Mouse (Mus musculus): Measurements from ENCODE around the gene Snf8. TPM values are rescaled to one million over a fixed set of nuclear protein-coding genes. Genes with fewer than 3 reads are reported as not detected.

Snf8 gene
- total and polyA plus RNA-seq, 3 experiments = 48.4 to 154 (median 62.3) TPM

DNA sequence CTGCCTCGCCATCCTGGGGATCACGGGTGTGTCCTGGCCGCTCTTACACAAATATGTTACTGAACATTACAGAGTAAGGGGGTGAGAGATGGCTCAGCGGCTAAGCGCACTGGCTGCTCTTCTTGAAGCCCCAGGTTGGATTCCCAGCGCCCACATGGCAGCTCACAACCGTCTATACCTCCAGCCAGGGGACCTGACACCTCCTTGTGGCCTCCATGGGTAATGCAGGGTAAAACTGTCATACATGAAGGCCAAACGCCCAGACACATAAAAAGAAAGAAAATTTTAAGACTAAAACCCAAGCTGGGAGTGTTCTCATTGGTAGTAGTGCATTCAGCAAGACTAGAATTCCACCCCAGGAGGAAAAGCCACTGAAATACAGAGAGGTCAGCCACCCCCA lies 40.5 kb upstream of the Snf8 start:
- TF ChIP-seq TAL1 (conservative IDR thresholded peaks at IDR 0.05; ENCODE audit: low read depth, low read length) (no peak), CTCF (IDR thresholded peaks at IDR 0.05; ENCODE audit: low read depth, low read length) (no peak), GATA2 (IDR thresholded peaks at IDR 0.05; ENCODE audit: borderline replicate concordance, low read depth, low read length) (no peak), POLR2AphosphoS5 (IDR thresholded peaks at IDR 0.05; ENCODE audit: insufficient replicate concordance, low read depth, low read length) (no peak), GATA1 (IDR thresholded peaks at IDR 0.05; ENCODE audit: borderline replicate concordance, low read length) (no peak)
- Histone ChIP-seq H3K4me1 (ENCODE audit: insufficient read depth, low read depth, low read length) (peaks cover 84% of the 10 kb centered on the region), H3K4me3 (ENCODE audit: low read depth, low read length) (peak overlapping the region; percentile 37; the same call in 1 of the 2 replicates), H3K9me3 (replicated peaks) (peaks cover 15% of the 10 kb centered on the region), H3K27me3 (ENCODE audit: insufficient read depth, low read length) (no peaks in the 10 kb centered on the region), H3K36me3 (replicated peaks) (peaks cover 89% of the 10 kb centered on the region)
- no peak for DNase-seq (ENCODE audit: low spot score)
- ATAC-seq (ENCODE audit: extremely low read depth, insufficient number of reproducible peaks, low FRiP score, poor library complexity, severe bottlenecking) = no peak

DNA sequence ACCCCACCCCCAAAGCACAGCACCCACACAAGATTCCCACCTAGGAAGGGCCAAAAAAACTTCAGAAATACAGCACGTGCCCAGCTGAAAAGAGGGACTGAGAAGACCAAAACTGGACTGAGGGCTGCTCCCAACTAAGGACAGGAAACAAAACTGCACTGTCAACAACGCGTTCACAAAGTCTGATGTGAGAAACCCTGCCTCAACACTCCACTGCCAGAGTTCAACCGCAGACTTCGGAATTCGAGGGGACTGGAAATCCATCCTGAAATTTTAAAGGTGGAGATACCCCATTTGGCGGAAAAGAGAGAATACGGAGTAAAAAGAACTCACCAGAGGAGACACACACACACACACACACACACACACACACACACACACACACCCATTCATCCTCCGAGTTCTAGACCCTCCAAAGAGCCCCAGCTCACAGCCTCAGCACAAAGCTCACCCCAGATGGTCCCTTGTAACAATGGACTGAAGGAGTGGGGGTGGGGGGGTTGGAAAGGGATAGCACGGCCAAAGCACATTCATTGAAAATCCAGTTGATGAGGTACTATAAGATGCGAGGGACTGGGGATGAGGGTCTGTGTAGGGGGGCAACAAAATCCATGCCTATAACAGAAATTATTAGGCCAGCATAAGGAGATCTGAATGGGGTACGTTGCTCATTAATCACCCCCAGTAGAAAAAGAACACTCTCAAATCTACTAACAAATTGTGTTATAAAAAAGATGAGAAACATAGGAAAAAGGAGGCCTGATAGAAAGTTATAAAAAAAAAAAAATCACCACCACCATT lies 31.4 kb upstream of the Snf8 start:
- DNase-seq (ENCODE audit: low spot score) (no peak), ATAC-seq (ENCODE audit: extremely low read depth, insufficient number of reproducible peaks, low FRiP score, poor library complexity, severe bottlenecking) (no peak)
- Histone ChIP-seq H3K27me3 (ENCODE audit: insufficient read depth, low read length) (no peaks in the 10 kb centered on the region), H3K9me3 (replicated peaks) (no peaks in the 10 kb centered on the region), H3K36me3 (replicated peaks) (peaks cover 29% of the 10 kb centered on the region), H3K4me3 (ENCODE audit: low read depth, low read length) (peak overlapping the region; percentile 83), H3K4me1 (ENCODE audit: insufficient read depth, low read depth, low read length) (peaks cover 66% of the 10 kb centered on the region)
- no peak for TF ChIP-seq POLR2AphosphoS5 (IDR thresholded peaks at IDR 0.05; ENCODE audit: insufficient replicate concordance, low read depth, low read length)
- TF ChIP-seq TAL1 (conservative IDR thresholded peaks at IDR 0.05; ENCODE audit: low read depth, low read length) = no peak
- TF ChIP-seq GATA1 (IDR thresholded peaks at IDR 0.05; ENCODE audit: borderline replicate concordance, low read length) = no peak
- TF ChIP-seq GATA2 (IDR thresholded peaks at IDR 0.05; ENCODE audit: borderline replicate concordance, low read depth, low read length) = no peak
- TF ChIP-seq CTCF (IDR thresholded peaks at IDR 0.05; ENCODE audit: low read depth, low read length) = no peak

DNA sequence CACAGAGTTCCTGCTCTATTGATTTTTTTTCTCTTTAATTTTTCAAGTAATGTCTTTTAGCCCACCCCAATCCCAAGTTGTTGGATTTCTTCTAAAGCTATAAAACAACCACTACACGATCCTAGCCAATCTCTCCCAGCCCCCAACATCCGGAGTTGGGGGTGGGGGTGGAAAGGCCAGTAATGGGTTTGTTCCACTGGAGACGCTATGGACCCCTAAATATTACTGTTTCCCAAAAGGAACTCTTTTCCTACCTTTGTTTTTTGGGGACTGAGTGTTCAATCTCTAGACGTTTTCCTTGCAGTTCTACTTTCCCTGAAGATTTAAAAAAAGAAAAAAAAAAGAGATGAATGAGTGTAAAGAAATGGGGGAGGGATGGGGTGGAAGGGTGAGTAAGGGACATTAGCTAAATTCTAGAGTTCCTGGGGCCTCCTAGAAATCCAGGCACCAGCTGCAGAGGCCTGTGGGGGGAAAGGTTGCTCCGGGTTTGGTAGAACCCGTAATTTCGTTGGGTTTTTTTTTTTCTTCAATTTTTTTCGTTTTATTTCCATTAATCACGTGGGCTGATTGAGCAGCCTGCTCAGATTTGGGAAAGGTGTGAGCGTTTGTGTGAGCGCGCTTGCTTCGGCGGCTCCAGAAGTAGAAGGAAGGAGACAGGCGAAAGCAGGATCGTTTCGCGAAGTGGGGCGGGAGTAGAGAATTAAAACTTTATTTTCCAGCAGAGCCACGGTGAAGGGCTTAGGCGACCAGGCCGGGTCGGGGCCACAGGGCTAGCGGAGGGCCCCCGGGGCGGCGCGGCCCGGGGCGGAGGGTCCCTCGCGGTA lies 30.5 kb upstream of the Snf8 start:
- ATAC-seq (ENCODE audit: extremely low read depth, insufficient number of reproducible peaks, low FRiP score, poor library complexity, severe bottlenecking) (no peak), DNase-seq (ENCODE audit: low spot score) (no peak)
- no peaks in the 10 kb centered on the region for H3K9me3 ChIP-seq (replicated peaks)
- peaks cover 63% of the 10 kb centered on the region for H3K4me1 ChIP-seq (ENCODE audit: insufficient read depth, low read depth, low read length)
- H3K4me3 ChIP-seq (ENCODE audit: low read depth, low read length) = peak overlapping the region; percentile 83
- no peaks in the 10 kb centered on the region for H3K27me3 ChIP-seq (ENCODE audit: insufficient read depth, low read length)
- TF ChIP-seq POLR2AphosphoS5 (IDR thresholded peaks at IDR 0.05; ENCODE audit: insufficient replicate concordance, low read depth, low read length) (no peak), TAL1 (conservative IDR thresholded peaks at IDR 0.05; ENCODE audit: low read depth, low read length) (no peak), GATA1 (IDR thresholded peaks at IDR 0.05; ENCODE audit: borderline replicate concordance, low read length) (no peak), GATA2 (IDR thresholded peaks at IDR 0.05; ENCODE audit: borderline replicate concordance, low read depth, low read length) (no peak), CTCF (IDR thresholded peaks at IDR 0.05; ENCODE audit: low read depth, low read length) (no peak)
- peaks cover 23% of the 10 kb centered on the region for H3K36me3 ChIP-seq (replicated peaks)

DNA sequence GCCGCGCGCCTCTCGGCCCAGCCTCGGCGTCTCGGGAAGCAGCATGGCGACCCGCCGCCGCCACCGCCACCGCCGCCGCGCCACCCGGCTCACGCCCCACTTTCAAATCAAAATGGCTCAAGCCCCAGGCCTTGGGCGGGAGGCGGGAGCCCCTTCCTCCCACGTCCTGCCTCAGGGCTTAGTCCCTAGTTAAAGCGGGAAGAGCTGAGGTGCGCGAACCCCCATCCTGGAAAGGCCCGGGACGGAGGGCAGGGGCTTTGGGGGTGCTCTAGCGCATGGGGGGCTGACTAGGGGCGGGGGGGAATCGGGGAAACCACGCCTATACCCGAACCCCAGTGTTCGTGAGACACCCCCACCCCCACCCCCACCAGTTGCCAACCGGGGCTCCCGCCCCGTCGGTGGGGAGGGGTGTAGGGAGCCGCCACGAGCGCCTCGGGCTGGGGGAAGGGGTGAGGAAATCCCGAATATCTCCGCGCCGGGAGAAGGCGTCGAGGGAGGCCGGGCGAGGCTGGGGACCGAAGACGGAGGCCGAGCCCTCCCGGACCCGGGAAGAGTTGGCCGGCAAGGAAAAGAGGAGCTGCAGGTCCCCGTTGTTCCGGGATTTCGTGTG lies 29.8 kb upstream of the Snf8 start:
- no peaks in the 10 kb centered on the region for H3K9me3 ChIP-seq (replicated peaks)
- DNase-seq (ENCODE audit: low spot score) = peak; percentile 76
- H3K4me1 ChIP-seq (ENCODE audit: insufficient read depth, low read depth, low read length) = peaks cover 56% of the 10 kb centered on the region
- H3K27me3 ChIP-seq (ENCODE audit: insufficient read depth, low read length) = no peaks in the 10 kb centered on the region
- TF ChIP-seq GATA2 (IDR thresholded peaks at IDR 0.05; ENCODE audit: borderline replicate concordance, low read depth, low read length) = no peak
- no peak for TF ChIP-seq POLR2AphosphoS5 (IDR thresholded peaks at IDR 0.05; ENCODE audit: insufficient replicate concordance, low read depth, low read length)
- TF ChIP-seq GATA1 (IDR thresholded peaks at IDR 0.05; ENCODE audit: borderline replicate concordance, low read length) = no peak
- TF ChIP-seq TAL1 (conservative IDR thresholded peaks at IDR 0.05; ENCODE audit: low read depth, low read length) = no peak
- TF ChIP-seq CTCF (IDR thresholded peaks at IDR 0.05; ENCODE audit: low read depth, low read length) = no peak
- H3K4me3 ChIP-seq (ENCODE audit: low read depth, low read length) = peak overlapping the region; percentile 83
- ATAC-seq (ENCODE audit: extremely low read depth, insufficient number of reproducible peaks, low FRiP score, poor library complexity, severe bottlenecking) = peak; percentile 2; the same call in 1 of the 2 replicates
- H3K36me3 ChIP-seq (replicated peaks) = peaks cover 18% of the 10 kb centered on the region

DNA sequence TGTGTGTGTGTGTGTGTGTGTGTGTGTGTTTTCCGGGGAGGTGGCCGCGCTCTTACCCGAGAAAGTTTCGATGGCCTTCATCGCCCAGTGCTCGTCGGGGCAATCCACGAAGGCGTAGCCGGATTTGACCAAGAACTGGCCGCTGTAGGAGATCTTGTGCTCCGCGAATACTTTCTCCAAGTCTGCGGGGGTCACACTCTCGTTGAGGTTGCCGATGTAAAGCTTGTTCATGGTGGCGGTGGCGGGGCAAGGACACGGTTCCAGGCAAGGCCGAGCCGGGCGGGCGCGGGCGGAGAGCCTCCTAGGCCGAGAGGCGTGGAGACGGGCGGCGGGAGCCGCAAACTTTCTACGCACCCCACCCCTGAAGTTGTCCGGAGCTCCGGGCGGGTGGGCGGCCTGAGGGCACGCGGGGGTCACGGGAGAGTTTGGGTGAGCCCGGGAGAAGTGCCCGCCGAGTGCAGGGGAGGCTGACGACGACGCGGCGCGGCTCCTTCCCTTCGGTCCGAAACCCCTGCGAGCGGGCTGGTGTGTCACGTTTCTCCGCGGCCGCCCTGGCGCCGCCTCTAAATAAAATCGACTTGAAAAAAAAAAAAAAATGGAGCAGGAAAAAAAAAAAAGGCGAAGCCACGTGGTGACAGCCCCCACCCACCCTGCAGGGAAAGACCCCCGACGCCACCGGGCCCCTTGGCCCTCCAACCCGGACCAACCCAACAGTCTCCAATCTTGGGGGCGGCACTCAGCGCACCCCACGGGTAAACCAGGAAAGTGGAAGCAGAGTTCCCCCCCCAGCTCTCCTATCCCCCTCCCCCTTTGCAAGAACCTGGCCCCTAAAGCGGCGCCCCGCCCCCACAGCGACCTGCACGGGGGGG lies 29.0 kb upstream of the Snf8 start, which contains the start of gene Igf2bp1:
Gene Igf2bp1 (minus strand): TSS at position 538 of the 869 bp plus-strand sequence.
- H3K4me1 ChIP-seq (ENCODE audit: insufficient read depth, low read depth, low read length) = peaks cover 52% of the 10 kb centered on the region
- DNase-seq (ENCODE audit: low spot score) (peak; percentile 75), ATAC-seq (ENCODE audit: extremely low read depth, insufficient number of reproducible peaks, low FRiP score, poor library complexity, severe bottlenecking) (no peak; the same call in 1 of the 2 replicates)
- H3K36me3 ChIP-seq (replicated peaks) = peaks cover 15% of the 10 kb centered on the region
- H3K27me3 ChIP-seq (ENCODE audit: insufficient read depth, low read length) = no peaks in the 10 kb centered on the region
- H3K4me3 ChIP-seq (ENCODE audit: low read depth, low read length) = peak within 1 kb of the TSS; percentile 83
- no peak for TF ChIP-seq CTCF (IDR thresholded peaks at IDR 0.05; ENCODE audit: low read depth, low read length)
- TF ChIP-seq GATA1 (IDR thresholded peaks at IDR 0.05; ENCODE audit: borderline replicate concordance, low read length) = no peak
- no peak for TF ChIP-seq GATA2 (IDR thresholded peaks at IDR 0.05; ENCODE audit: borderline replicate concordance, low read depth, low read length)
- no peak for TF ChIP-seq POLR2AphosphoS5 (IDR thresholded peaks at IDR 0.05; ENCODE audit: insufficient replicate concordance, low read depth, low read length)
- TF ChIP-seq TAL1 (conservative IDR thresholded peaks at IDR 0.05; ENCODE audit: low read depth, low read length) = no peak
- H3K9me3 ChIP-seq (replicated peaks) = no peaks in the 10 kb centered on the region
